Mouse (Mus musculus) brown adipose tissue, adult 24 weeks (tissue): ENCODE measurements around the gene Nup188. TPM values are rescaled to one million over a fixed set of nuclear protein-coding genes. Genes with fewer than 3 reads are reported as not detected.

Source experiments
- H3K27ac ChIP-seq: fragments of 200-500 bp; replicated peaks from 2 replicates; pipeline ENCODE4 v1.5.1; 2012; ENCODE audit warnings: low read depth, mild to moderate bottlenecking, low read length
- H3K4me1 ChIP-seq: fragments of 200-500 bp; 2 replicates; pipeline ENCODE4 v1.6.1; 2012; ENCODE audit warnings: low read length, mixed read lengths; ENCODE audit not compliant: control insufficient read depth, insufficient read depth, insufficient read length
- H3K4me3 ChIP-seq: fragments of 200-500 bp; 2 replicates; pipeline ENCODE4 v1.5.1; 2012; ENCODE audit warnings: low read depth, mild to moderate bottlenecking, low read length, moderate library complexity; ENCODE audit not compliant: insufficient read depth
- polyA plus RNA-seq: library from polyadenylated mRNA; stranded (reverse); fragments of >200 nt; gene quantifications from 2 replicates; pipeline ENCODE4 v1.2.4, GENCODE M21; 2012; ENCODE audit not compliant: missing spikeins, insufficient read depth, insufficient read length

The Nup188 gene
- polyA plus RNA-seq, 1 experiment = 19.5 TPM

DNA sequence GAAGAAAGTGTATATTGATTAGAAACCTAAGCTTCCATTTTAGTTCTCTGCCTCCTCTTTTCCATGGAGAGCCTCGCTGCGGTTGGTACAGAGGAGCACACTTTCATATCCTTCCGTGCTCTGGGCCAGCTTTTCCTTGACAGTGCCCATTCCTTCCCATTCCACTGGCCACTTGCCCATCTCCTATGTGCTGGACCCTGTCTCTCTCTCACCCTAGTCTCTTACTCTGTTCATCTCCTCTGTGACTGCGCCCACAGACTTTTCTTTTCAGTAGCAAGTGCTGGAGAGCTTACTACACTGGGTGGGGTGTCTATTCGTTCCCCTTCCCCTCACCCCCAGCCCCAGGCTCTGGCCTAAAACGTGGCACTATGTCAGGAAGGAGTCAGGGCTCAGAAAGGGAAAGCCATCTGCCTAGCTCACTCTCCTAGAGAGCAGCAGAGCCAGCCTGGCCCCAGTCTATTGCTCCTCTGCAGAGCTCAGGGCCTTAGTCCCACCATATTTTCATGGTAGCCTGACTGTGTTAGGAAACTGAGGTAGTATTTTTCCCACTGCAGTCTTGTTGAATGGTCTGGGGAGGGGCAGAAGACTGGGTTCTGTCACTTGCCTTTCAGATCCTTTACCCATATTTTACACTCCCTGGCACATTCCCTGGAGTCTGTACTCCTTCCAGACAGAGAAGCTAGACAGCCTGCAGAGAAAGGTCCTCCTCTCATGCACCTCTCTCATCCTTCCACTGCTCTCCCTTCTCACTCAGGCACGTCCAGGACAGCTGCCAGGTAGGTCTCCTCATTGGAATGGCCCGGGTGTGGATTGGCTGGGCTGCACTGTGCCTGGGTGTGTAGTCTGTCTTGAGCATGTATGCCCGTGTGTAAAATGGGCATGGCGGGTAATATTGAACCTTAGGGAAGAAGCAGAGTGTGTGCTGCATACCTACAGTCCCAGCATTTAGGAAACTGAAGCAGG is 35.8 kb upstream of the Nup188 start:
- H3K4me1 ChIP-seq = peaks cover 27% of the 10 kb centered on the region
- H3K4me3 ChIP-seq = no peak overlapping the region
- peak overlapping the region; percentile 24 for H3K27ac ChIP-seq

DNA sequence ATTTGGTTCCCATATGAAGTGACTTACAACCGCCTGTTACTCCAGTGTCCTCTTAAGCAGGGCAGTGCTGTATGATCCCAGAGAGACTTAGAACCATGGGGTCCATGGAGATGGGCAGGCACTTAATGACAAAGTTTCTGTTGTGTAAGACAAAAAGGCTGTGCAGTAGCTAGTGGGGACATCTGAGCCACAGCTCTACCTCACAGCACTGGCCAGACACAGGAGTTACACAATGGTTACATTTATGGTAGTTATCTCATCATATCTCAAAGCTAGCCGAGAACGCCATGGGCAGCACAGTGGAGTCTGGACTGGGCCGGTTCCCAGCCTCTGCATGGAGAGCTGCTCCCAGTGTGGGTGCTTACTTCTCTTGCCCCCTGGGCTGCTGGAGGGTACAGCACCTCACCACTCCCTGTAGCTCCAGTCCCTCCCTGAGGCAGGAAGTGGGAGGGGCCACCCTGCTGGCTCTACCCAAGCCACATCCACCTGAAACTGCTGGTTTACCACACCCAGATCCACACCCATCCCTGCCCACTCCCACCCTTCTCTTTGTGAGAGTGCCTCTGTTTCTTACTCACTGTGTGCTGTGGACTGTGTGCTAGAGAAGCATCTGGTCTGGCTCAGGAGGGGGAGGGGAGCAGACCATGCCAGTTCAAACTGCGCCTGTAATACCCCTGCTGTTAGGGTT is 34.6 kb upstream of the Nup188 start:
- Histone ChIP-seq H3K27ac (peak overlapping the region; percentile 67), H3K4me3 (no peak overlapping the region), H3K4me1 (peaks cover 24% of the 10 kb centered on the region)

DNA sequence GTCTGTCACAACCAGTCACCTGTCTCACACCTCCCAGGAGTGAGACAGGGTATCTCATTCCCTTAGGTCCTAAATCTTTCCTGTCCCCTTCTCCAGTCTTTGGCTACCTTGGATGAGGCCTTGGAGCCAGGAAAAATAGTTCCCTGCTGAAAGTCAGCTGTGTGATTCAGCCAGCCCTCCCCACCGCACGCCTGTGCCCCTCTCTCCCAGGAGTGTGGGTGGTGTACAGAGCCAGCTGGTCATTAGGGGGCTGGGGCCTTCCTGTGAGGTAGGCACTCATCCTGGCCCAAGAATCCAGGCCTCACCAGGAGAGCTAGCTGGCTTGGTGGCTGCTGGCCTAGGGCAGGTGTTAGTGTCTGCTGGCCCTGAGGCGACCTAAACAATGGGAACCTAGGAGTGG is 33.7 kb upstream of the Nup188 start:
- no peak overlapping the region for H3K4me3 ChIP-seq
- peaks cover 26% of the 10 kb centered on the region for H3K4me1 ChIP-seq
- H3K27ac ChIP-seq = peak overlapping the region; percentile 67

DNA sequence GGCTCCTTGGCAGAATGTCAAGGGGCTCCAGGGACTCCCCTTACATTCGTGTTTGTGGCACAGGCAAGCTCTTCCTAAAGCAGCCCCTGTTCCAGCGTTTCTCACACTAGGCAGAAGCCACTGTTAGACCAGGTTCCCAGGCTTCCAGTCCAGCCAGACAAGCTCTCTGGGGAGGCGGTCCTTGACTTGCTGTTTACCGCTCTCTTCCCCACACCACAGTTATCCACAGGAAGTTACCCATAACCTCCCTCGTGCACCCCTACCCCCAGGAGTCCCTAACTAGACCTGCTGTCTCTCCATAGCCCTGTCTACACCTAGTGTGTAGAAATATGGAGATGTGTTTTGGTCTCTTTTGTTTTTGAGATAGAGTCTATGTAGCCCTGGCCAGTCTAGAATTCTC is 32.4 kb upstream of the Nup188 start:
- Histone ChIP-seq H3K4me3 (no peak overlapping the region), H3K4me1 (peaks cover 33% of the 10 kb centered on the region), H3K27ac (peak overlapping the region; percentile 67; the same call in 1 of the 2 replicates)

DNA sequence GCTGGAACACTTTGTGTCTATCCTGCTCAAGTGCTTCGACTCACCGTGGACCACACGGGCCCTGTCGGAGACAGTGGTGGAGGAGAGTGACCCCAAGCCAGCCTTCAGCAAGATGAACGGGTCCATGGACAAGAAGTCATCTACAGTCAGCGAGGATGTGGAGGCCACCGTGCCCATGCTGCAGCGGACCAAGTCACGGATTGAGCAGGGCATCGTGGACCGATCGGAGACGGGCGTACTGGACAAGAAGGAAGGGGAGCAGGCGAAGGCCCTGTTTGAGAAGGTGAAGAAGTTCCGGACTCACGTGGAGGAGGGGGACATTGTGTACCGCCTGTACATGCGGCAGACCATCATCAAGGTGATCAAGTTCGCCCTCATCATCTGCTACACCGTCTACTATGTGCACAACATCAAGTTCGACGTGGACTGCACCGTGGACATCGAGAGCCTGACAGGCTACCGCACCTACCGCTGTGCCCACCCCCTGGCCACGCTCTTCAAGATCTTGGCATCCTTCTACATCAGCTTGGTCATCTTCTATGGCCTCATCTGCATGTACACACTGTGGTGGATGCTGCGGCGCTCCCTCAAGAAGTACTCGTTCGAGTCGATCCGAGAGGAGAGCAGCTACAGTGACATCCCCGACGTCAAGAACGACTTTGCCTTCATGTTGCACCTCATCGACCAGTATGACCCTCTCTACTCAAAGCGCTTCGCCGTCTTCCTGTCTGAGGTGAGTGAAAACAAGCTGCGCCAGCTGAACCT is 30.4 kb upstream of the Nup188 start:
- no peak overlapping the region for H3K4me3 ChIP-seq
- H3K27ac ChIP-seq = no peak overlapping the region
- H3K4me1 ChIP-seq = peaks cover 43% of the 10 kb centered on the region

DNA sequence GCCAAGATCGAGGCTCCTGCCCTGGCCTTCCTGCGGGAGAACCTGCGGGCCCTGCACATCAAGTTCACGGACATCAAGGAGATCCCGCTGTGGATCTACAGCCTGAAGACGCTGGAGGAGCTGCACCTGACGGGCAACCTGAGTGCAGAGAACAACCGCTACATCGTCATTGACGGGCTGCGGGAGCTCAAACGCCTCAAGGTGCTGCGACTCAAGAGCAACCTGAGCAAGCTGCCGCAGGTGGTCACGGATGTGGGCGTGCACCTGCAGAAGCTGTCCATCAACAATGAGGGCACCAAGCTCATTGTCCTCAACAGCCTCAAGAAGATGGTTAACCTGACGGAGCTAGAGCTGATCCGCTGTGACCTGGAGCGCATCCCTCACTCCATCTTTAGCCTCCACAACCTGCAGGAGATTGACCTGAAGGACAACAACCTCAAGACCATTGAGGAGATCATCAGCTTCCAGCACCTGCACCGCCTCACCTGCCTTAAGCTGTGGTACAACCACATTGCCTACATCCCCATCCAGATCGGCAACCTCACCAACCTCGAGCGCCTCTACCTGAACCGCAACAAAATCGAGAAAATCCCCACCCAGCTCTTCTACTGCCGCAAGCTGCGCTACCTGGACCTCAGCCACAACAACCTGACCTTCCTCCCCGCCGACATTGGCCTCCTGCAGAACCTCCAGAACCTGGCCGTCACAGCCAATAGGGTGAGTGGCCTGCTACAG is 29.4 kb upstream of the Nup188 start:
- H3K4me3 ChIP-seq = no peak overlapping the region
- H3K27ac ChIP-seq = peak overlapping the region; percentile 100
- H3K4me1 ChIP-seq = peaks cover 37% of the 10 kb centered on the region

DNA sequence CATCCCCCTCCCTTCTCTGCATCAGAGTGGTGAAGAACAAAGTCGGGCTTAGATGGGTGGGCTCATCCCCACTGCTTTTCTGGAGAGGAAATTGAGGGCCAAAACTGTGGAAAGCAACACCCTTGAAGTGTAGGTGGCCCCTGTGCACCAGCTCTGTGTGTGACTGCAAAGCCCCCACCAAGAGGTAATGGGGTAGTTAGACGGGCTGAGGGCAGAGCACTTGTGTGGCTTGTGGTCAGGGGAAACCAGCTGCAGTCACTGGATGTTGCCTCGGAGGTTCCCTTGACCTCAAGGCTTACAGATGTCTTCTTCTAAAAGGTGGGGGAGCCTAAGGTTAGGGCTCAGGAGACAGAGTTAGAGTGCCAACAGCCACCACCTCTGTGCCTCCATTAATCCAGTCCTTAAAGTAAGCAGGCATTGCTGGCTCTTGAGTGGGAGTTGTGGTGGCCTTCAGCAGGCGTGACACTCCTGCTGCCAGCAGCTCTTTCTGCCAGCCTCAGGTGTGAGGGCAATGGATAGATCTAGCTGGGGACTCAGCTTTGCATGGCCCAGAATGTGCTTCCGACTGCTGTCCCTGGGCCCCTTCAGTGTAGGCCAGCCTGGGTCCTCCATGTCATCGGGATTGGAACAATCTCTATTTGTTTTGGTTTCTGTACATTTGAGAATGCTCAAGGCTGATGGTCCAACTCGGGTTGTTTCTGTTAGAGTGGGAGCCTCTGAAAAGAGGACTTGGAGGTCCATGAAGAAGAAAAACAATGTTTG is 28.3 kb upstream of the Nup188 start:
- Histone ChIP-seq H3K27ac (peak overlapping the region; percentile 100), H3K4me1 (peaks cover 33% of the 10 kb centered on the region), H3K4me3 (no peak overlapping the region)

DNA sequence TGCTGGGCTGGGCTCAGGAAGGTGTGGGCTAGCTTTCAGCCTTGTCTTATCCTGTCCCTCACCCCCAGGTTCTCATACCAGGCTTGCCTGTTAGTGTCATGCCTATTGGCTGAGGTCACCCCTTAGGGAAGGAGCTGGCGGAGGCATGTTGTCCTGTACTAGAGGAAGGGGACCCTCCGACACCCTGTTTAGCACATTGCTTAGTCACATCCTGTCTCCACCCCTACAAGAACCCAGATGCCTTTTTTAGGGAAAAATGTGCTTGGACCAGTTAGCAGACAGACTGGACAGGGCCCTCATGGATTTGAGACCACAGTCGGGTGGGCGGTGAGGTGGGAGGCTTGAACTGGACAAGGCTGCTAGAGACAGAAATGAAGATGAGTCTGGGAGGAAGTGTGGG is 27.6 kb upstream of the Nup188 start:
- H3K4me1 ChIP-seq = peaks cover 39% of the 10 kb centered on the region

DNA sequence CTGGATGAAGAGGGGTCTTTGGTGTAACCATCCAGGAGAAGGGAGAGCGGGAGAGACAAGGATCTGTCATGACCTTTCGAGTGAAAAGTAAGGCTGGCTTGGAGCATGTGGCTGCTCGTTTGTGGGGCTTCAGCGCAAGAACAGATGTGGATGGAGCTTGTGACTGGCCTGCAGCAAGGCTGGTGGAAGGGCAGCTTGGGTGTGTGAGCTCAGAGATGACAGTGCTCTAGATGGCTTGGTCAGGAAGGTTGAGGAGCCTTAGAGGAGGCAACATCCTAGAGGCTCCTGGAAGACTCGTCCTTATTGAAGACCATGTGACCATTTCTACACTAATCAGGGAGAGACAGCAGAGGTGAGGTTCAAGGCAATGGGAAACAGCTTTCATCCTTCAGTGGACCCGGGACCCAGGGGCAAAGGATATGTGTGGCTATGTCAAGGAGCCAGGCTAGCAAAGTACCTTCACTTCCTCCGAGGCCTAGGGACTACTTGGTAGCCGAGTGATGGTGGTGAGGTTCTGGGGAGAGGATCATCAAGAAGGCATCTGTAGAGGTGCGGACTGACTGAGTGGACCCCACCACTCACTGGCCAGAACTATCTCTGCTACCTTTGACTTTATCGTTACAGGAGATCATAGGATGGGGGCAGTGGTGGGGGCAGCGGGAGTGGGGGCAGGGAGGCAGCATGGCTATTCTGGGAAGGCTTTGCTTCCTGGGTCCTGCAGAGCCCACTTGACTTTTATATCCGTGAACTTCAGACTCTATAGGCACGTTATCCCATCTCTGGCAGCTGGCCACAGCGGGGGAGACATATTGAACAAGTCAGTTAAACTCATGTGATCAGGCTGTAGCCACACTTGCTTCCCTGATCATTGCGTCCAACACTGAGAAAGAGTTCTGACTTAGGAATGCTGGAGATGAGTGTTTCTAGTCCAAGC is 26.8 kb upstream of the Nup188 start:
- peaks cover 47% of the 10 kb centered on the region for H3K4me1 ChIP-seq
- H3K4me3 ChIP-seq = peak overlapping the region; percentile 25
- H3K27ac ChIP-seq = peak overlapping the region; percentile 100

More for the DNA sequence above, 27.6 kb upstream of the Nup188 start:
- Histone ChIP-seq H3K27ac (peak overlapping the region; percentile 100), H3K4me3 (peak overlapping the region; percentile 25)

DNA sequence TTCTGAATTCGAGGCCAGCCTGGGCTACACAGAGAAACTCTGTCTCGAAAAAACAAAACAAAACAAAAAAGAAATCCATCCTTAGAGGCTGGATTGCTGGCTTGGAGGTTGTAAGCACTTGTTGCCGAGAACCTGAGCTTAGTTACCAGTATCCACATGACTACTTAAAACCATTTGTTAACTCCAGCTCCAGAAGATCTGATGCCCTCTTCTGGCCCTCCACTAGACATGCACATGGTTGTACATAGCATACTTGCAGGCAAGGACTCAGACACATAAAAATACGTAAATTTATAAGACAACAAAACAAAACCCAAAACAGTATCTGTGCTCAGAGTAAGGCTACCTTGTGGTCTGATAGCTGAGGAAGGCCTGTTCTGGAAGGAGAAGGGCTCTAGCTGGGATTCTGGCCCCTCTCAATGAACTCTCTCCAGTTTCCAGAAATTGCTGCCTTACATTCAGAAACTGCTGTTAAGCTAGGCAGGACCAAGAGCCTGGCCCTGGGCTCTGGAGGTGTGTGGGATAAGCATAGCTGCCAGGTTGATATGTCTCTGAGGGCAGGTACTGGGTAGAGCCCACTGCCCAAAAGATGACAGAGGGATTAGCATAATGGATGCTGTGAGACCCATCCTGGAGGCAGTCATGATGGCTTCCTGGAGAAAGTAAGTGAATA is 25.0 kb upstream of the Nup188 start:
- Histone ChIP-seq H3K27ac (peak overlapping the region; percentile 94), H3K4me1 (peaks cover 64% of the 10 kb centered on the region), H3K4me3 (no peak overlapping the region)

DNA sequence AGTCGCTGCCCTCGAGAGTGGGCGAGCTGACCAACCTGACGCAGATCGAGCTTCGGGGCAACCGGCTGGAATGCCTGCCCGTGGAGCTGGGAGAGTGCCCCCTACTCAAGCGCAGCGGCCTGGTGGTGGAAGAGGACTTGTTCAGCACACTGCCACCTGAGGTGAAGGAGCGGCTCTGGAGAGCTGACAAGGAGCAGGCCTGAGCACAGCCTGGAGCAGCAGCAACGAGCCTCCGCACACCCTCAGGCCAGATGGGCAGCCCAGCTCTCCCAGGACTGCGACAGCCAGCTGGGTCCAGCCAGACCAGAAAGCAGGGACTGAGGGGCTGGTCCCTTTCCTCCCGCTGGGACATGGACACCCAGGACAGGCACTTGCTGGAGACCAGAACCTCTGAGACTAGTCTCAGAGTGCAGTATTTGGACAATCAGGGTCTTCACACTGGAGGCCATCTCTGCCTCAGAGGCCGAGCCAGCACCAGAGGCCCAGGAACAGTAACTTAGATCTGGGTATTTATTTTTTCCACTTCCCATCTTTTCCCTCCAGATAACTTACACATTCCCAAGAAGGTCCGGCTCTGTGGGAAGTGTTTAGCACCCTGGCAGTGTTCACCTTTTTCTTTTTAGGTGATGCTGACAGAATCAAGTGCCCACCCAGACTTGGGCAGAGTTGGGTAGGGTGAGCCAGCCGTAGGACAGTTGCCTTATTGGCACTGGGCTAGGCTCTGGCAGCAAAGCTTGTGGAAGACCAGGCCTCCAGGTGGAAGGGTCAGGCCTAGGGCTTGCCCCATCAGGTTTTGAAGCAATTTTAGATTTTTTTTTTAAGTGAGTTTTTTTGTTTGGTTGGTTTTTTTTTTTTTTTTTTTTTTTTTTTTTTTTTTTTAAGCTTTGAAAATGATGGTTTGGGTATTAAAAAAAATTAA is 24.0 kb upstream of the Nup188 start:
- Histone ChIP-seq H3K4me3 (no peak overlapping the region), H3K27ac (peak overlapping the region; percentile 94), H3K4me1 (peaks cover 73% of the 10 kb centered on the region)

DNA sequence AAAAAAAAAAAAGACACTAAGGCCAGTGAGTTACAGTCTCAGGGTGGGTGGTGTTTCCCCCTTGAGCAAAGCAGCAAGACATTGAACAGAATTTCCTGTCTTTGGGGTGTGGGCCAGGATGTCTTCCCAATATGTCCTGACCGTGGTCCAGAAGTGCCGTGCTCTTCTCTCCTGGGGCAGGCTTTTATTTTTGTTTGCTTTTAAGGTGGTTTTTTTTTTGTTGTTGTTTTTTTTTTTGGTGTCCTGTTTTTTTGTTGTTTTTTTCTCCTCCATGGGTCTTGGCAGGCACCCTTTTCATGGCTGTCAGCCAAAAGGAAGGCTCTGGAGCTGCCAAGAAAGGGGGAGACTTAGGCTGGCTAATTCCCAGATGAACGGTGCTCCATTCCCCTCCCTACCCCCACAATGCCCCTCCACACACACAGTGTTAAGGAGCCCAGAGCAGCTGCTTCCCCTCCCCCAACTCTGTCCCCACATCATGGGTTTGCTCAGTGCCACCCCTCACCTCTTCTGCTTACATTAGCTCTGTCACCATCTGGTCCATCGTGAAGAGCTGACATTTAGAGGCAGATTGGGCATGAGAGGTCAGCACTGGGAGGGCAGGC is 23.3 kb upstream of the Nup188 start:
- Histone ChIP-seq H3K4me1 (peaks cover 67% of the 10 kb centered on the region), H3K27ac (peak overlapping the region; percentile 89), H3K4me3 (no peak overlapping the region)
